Mouse (Mus musculus): ENCODE measurements around the gene Rbfox3. TPM values are rescaled to one million over a fixed set of nuclear protein-coding genes. Genes with fewer than 3 reads are reported as not detected.

Rbfox3 gene
- polyA plus RNA-seq, 1 experiment = 108 TPM

- peak in 1 of 2 experiments; percentile 76 for DNase-seq (ENCODE audit: extremely low spot score in 1 of 2, low spot score in 1 of 2)
Measured at GRCm38 (mm10) chr11:118490566-118491218, 420.7 kb downstream of the Rbfox3 start.

GRCm38 (mm10) chr11:118488907-118489270 lies 422.5 kb downstream of the Rbfox3 start:
- DNase-seq (ENCODE audit: extremely low spot score in 1 of 2, low spot score in 1 of 2) = no peak

GRCm38 (mm10) chr11:118488191-118488906 lies 423.0 kb downstream of the Rbfox3 start:
- no peak for DNase-seq (ENCODE audit: extremely low spot score in 1 of 2, low spot score in 1 of 2)

- DNase-seq (ENCODE audit: extremely low spot score in 1 of 2, low spot score in 1 of 2) = no peak
Measured at GRCm38 (mm10) chr11:118486881-118487772, 424.3 kb downstream of the Rbfox3 start.

- no peak for DNase-seq (ENCODE audit: extremely low spot score in 1 of 2, low spot score in 1 of 2)
Measured at GRCm38 (mm10) chr11:118486281-118486680, 425.1 kb downstream of the Rbfox3 start.

- DNase-seq (ENCODE audit: extremely low spot score in 1 of 2, low spot score in 1 of 2) = no peak
Measured at GRCm38 (mm10) chr11:118485780-118486179, 425.6 kb downstream of the Rbfox3 start.

- peak in 1 of 2 experiments; percentile 58 for DNase-seq (ENCODE audit: extremely low spot score in 1 of 2, low spot score in 1 of 2)
Measured at GRCm38 (mm10) chr11:118485338-118485737, 426.1 kb downstream of the Rbfox3 start.

GRCm38 (mm10) chr11:118484169-118484568 lies 427.2 kb downstream of the Rbfox3 start:
- no peak for DNase-seq (ENCODE audit: extremely low spot score in 1 of 2, low spot score in 1 of 2)

GRCm38 (mm10) chr11:118481751-118482150 lies 429.6 kb downstream of the Rbfox3 start:
- no peak for DNase-seq (ENCODE audit: extremely low spot score in 1 of 2, low spot score in 1 of 2)

GRCm38 (mm10) chr11:118481231-118481630 lies 430.2 kb downstream of the Rbfox3 start:
- DNase-seq (ENCODE audit: extremely low spot score in 1 of 2, low spot score in 1 of 2) = no peak

- DNase-seq (ENCODE audit: extremely low spot score in 1 of 2, low spot score in 1 of 2) = no peak
Measured at GRCm38 (mm10) chr11:118479776-118480175, 431.6 kb downstream of the Rbfox3 start.

- DNase-seq (ENCODE audit: extremely low spot score in 1 of 2, low spot score in 1 of 2) = peak; percentile 95 to 98
Measured at GRCm38 (mm10) chr11:118476396-118477373, 434.7 kb downstream of the Rbfox3 start, which contains the start of gene Engase. Gene Engase, plus strand, starts transcription at chr11:118476829.

GRCm38 (mm10) chr11:118475496-118476083 lies 435.8 kb downstream of the Rbfox3 start:
- no peak for DNase-seq (ENCODE audit: extremely low spot score in 1 of 2, low spot score in 1 of 2)

GRCm38 (mm10) chr11:118473842-118474500 lies 437.4 kb downstream of the Rbfox3 start:
- DNase-seq (ENCODE audit: extremely low spot score in 1 of 2, low spot score in 1 of 2) = no peak

- no peak for DNase-seq (ENCODE audit: extremely low spot score in 1 of 2, low spot score in 1 of 2)
Measured at GRCm38 (mm10) chr11:118473161-118473560, 438.2 kb downstream of the Rbfox3 start.

GRCm38 (mm10) chr11:118471676-118472075 lies 439.7 kb downstream of the Rbfox3 start:
- DNase-seq (ENCODE audit: extremely low spot score in 1 of 2, low spot score in 1 of 2) = no peak

GRCm38 (mm10) chr11:118470234-118470966 lies 441.0 kb downstream of the Rbfox3 start:
- DNase-seq (ENCODE audit: extremely low spot score in 1 of 2, low spot score in 1 of 2) = no peak

GRCm38 (mm10) chr11:118469509-118470160 lies 441.8 kb downstream of the Rbfox3 start:
- no peak for DNase-seq (ENCODE audit: extremely low spot score in 1 of 2, low spot score in 1 of 2)
